Mouse (Mus musculus) testis, adult 2 months (tissue): ENCODE data around the gene Lexm.

Experiments
- CTCF ChIP-seq: fragments of 200-500 bp; IDR thresholded peaks from 2 replicates; pipeline ENCODE4 v1.5.1; 2012; ENCODE audit warnings: low read depth, mild to moderate bottlenecking, inconsistent platforms, low read length, moderate library complexity; ENCODE audit not compliant: control insufficient read depth, insufficient read depth, insufficient replicate concordance
- POLR2A ChIP-seq: fragments of 200-500 bp; IDR thresholded peaks from 2 replicates; pipeline ENCODE4 v1.6.1; 2012; ENCODE audit warnings: low read depth, mild to moderate bottlenecking, inconsistent platforms, low read length, moderate library complexity; ENCODE audit not compliant: control insufficient read depth

GRCm38 (mm10) chr4:106597741-106598140 is 19.3 kb downstream of the Lexm start:
- TF ChIP-seq POLR2A, result no peak
- no peak for TF ChIP-seq CTCF
